Mouse (Mus musculus): ENCODE measurements around the gene Hexdc. TPM values are rescaled to one million over a fixed set of nuclear protein-coding genes. Genes with fewer than 3 reads are reported as not detected.

Gene Hexdc
- total RNA-seq, 2 experiments from 2014 or later, result 8.6 to 10.3 TPM

DNA sequence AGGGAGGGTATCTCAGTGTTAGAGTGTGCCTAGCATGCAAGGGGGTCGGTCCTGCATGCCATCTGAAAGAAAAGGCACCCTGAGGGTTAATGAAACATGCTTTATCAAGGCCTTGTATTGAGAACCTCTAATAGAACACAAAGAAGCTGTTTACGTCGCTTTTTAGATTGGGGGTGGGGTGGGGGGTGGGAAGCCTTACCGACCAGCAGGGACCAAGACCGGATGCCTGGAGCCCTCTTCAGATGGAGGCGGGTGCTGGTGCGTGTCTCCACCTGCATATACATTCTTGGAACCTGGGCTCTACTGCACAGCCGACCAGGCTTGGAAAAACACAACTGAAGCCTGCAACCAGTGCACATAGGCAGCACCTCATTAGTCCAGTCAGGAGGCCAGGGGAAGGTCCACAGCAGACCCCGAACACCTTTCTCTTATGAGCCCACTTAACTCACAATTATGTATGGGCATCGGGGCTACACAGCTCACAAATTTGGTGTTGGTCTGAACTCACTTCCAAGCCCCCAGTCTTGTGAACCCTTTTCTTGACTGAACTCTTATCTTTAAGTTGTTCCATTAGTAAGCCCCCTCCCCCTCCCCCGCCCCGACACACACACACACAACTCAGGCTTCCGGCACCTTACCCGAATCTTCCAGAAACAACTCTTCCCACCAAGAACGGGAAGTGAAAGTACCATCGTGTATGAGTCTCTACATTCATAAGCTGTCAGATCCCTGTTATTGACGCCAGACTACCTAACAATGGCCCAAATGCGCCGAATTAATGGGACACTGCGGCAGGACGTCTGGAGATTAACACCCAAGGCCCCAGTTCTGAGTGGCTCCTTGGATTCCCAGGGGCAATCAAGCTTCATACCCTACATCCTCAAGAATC lies 24.1 kb downstream of the Hexdc start:
- no peak for DNase-seq

- peak; percentile 53 for DNase-seq
Measured at GRCm38 (mm10) chr11:121229018-121229439, 24.8 kb downstream of the Hexdc start, which contains the start of gene Cybc1. Gene Cybc1, minus strand, starts transcription at chr11:121229322.

DNA sequence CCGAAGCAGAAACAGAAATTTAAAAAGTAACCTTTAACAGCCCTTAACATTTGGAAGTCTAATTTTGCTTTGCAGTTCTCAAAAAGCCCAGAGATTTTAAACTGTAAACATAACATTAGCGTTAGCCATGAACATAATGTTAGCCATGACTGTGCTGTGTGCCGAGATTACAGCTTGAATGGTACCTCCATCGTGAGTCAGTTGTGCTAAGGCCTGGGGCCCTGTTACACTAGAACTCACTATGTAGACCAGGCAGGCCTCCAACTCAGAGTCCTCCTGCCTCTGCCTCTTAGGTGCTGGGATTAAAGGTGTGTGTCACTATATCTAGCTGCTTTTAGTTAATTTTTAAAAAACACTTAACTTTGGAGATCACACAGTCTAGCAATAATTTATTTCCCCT lies 27.0 kb downstream of the Hexdc start:
- DNase-seq, result no peak

GRCm38 (mm10) chr11:121231628-121232291 lies 27.5 kb downstream of the Hexdc start:
- DNase-seq, result peak; percentile 39

DNA sequence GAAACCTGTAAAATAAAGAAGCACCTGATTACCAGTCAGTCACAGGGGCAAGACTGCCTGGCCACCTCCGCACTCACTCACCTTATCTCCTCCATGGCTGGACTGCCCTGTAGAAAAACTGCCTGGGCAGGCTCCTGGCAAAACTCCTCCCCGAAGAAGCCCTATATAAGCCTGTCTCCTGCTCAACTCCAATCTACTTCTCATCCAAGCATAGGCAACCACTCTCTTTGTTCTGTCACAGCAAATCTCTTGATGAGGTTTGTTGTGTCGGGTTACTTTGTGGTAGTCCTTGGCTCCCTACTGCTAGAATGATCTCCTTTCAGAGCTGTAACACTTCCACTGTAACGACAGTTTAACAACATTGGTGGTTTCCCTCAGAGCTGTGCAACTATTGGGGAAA lies 28.5 kb downstream of the Hexdc start:
- DNase-seq, result no peak

DNA sequence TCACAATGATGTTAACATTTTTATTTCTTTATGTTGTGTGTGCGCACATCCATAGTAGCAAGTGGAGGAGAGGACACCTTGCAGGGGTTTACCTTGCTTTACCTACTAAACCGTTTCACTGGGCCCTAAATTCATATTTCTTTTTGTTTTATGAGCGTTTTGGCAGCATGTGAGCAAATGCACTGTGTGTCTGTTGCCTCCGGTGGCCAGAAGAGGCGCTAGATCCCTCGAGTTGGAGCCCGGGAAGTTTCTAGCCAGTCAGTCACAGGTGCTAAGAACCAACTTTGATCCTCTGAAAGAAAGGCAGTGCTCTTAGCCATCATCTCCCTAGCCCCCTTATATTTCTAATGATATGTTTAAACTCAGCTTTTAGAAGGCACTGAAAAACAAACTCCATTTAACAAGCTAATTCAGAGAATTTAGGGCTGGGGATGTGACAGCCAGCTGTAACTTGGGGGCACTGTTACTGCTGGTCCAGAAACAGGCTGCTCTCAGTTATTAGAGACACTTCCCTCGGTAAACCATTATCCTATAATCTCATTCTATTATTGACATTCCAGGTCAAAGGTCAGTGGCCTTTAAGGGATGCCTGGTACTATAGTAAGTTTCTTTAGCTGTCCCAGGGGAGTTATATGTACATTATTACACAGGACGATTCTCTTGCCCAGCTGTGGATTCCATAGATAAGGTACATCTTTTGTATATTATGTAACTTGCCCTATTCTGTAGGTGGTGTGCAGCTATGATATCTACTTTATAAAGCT lies 31.4 kb downstream of the Hexdc start:
- DNase-seq, result peak; percentile 28

DNA sequence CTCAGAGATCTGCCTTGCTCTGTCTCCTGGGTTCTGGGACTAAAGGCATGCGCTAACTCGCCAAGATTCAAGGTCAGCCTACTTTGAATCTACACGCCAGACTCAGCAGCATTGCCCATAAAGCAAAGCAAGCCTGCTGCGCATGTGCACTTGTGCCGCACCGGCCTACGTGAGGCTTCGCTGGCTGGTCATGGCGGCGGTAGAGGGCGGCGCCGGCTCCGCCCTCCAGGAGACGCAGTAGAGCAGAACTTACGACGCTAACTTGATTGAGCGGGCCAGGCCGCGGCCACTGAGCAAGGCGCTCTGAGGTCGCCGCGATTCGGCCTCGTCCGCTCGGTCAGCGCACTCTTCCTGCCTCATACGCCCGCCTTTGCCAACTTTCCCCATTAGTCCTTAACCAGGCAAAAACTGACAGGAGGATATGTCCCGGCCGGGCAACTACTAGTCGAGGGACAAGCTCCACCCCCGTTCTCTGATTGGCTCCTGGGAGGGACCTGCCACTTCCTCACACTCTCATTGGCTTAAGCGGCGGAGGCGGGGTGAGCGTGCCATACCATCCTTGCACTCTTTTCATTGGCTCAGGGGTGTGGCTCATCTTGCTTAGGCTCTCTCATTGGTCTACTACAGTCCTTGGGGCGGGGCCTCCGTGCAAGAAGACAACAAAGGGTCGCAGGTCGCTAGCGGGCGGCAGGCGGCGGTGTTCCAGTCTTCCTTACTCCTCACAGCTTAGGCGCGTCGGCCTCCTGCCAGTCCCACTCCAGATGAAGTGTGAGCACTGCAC lies 32.5 kb downstream of the Hexdc start, which contains the start of gene Narf:
Narf (plus strand) TSS at position 690 of the 781 bp plus-strand sequence.
- peak; percentile 94 for DNase-seq

DNA sequence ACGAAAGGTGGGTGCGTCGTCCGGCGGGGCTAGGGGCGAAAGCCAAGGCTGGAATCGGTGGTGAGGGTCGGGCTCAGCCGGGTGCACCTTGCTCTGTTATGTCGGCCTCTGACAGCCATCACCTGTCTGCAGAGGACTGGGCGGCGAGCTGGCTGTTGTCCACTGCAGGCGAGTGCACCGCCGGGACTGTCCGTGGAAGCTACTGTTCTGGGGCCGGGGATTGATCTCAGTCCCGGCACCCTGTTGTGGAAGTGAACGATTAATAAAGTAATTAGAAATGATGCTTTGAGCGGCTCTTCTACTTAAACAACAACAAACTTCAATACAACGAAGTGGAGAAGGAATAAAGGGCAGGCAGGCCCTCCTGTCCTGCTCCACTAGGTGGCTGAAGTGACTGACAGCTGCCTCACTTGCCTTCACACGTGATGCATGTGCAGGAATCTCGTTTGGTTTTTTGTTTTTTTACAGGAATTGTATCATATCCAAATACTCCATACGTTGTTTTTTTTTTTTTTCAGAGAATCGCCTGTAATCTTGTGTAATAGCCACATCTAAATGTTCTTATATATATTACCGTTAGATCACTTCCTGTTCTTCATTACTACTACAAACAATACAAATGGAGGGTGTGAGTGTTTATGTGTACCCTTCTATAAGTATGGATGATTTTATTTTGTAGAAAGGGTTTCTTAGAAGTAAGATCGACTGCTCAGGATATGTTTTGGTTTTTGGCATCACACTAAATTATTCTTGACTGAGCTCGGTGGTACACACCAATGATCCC lies 33.3 kb downstream of the Hexdc start:
- DNase-seq, result no peak

GRCm38 (mm10) chr11:121239669-121240068 lies 35.4 kb downstream of the Hexdc start:
- no peak for DNase-seq

DNA sequence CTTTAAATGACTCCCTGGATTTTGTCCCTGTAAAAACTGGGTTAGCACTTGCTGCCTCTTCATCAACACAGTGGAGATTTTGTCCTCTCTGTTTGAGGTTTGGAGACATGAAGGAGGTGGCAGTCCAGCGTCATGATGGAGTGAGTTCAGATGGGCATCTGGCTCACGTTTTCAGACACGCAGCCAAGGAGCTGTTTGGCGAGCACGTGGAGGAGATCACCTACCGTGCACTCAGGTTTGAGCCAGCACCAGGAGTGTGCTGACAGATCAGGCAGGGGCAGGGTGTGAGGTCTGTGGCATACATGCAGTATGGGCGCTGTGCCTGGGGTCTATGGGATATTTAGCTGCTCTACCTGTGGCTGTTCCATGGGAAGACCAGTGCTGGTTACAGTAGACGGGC lies 46.0 kb downstream of the Hexdc start:
- no peak for DNase-seq

DNA sequence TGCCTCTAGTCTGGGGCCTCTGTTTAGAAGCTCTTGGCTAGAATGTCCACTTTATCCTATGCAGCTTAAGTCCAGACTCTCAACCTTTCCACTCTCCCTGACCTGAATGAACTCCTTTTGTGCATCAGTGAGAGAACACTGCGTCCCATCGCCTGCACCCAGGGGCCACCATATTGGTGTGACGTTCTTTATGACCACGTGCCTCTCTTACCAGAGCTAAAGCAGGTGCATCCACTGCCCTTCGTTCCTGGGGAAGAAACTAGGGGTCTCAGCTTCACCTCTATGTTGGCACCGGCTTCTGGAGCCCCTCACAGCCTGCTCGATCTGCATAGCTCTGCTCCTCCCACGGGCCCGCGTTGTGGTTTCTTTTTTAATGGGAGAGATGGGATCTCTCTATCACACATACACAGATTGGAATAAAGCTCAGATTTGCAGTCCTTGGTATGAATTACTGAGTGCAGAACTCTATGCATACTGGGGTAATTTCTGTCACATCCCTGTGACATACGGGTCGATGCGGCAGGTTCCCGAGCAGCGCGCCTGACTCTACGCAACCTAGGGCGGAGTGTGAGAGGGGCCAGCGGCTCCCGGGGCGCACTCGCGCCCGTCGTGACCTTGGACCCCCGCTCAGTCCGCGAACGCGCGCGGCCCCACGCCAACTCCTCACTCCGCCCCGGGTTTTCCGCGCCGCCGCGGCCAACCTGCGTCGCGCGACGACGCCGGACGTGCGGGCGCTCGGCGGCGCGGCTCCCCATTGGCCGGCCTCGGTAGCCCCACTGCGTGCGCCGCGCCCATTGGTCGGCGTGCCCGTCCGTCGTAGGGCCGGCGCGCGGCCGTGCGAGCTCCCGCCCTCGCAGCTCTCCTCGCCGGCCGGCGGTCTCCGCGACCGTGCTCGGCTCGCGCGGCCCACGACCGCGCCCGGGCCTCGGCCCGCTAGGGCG lies 55.2 kb downstream of the Hexdc start, which contains the start of gene Foxk2:
Foxk2 (plus strand) TSS at position 831 of the 941 bp plus-strand sequence.
- peak; percentile 96 for DNase-seq

DNA sequence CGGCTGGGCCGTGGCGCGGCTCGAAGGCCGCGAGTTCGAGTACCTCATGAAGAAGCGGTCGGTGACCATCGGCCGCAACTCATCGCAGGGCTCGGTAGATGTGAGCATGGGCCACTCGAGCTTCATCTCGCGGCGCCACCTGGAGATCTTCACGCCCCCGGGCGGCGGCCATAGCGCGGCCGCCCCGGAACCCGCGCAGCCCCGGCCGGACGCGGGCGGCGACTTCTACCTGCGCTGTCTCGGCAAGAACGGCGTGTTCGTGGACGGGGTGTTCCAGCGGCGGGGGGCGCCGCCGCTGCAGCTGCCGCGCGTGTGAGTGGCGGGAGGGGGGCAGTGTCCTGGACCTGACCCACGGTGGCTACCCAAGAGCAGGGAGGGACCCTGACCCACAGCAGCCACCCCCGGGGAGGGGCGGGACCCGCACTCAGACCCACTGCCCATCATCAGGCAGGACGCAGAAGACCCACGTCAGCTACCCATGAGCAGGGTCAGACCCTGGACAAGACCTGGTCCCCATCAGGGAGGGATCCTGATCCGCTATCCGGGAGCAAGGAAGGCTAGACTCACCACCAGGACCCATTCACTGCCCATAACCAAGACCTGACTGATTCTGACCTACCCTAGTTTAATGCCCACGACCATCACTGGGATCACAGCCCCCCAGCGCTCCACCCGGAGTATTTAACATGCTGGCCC lies 56.1 kb downstream of the Hexdc start:
- peak; percentile 43 for DNase-seq

GRCm38 (mm10) chr11:121261074-121261473 lies 56.8 kb downstream of the Hexdc start:
- no peak for DNase-seq

Other genes with a start within 250 kb of the Hexdc start
- 10 to 100 TPM; 67.8 to 77.3 TPM for gene Csnk1d, start 213.1 kb upstream of the Hexdc start, total RNA-seq (2021)
- gene Cd7, start 165.0 kb upstream of the Hexdc start, total RNA-seq (2021), result not detected
- not detected for gene Sectm1b, start 140.9 kb upstream of the Hexdc start, total RNA-seq (2021)
- gene Sectm1a, start 123.2 kb upstream of the Hexdc start, total RNA-seq (2021), result under 1 TPM in 1 of 2 experiments, not detected in 1; 0.14 TPM
- not detected for gene Tex19.2, start 85.8 kb upstream of the Hexdc start, total RNA-seq (2021)
- under 1 TPM in 1 of 2 experiments, not detected in 1; 0.14 TPM for gene Tex19.1, start 58.3 kb upstream of the Hexdc start, total RNA-seq (2021)
- gene Uts2r, start 44.2 kb upstream of the Hexdc start, total RNA-seq (2021), result 1 to 10 TPM; 2.2 to 3.2 TPM
- 10 to 100 TPM; 13.2 to 13.5 TPM for gene Ogfod3, start 278 bp downstream of the Hexdc start, total RNA-seq (2021)
- gene Cybc1, start 24.9 kb downstream of the Hexdc start, total RNA-seq (2021), result 1 to 10 TPM; 6.3 to 7.2 TPM
- 10 to 100 TPM; 36.5 to 41.6 TPM for gene Narf, start 32.8 kb downstream of the Hexdc start, total RNA-seq (2021)
- 10 to 100 TPM; 23.4 to 29.1 TPM for gene Foxk2, start 55.6 kb downstream of the Hexdc start, total RNA-seq (2021)
- 10 to 100 TPM; 40.7 to 45.4 TPM for gene Wdr45b, start 150.0 kb downstream of the Hexdc start, total RNA-seq (2021)
- 10 to 100 TPM; 23.8 to 27.4 TPM for gene Rab40b, start 183.8 kb downstream of the Hexdc start, total RNA-seq (2021)
- 1 to 10 TPM; 6.1 to 8.1 TPM for gene Fn3krp, start 217.0 kb downstream of the Hexdc start, total RNA-seq (2021)
- gene Fn3k, start 230.5 kb downstream of the Hexdc start, total RNA-seq (2021), result 1 to 10 TPM; 5.0 to 7.6 TPM
- 10 to 100 TPM; 18.4 to 18.8 TPM for gene Tbcd, start 247.5 kb downstream of the Hexdc start, total RNA-seq (2021)

Data from gastrocnemius, postnatal 10 days (tissue).